17 mouse cellular contexts compared by ENCODE assay signal in the genomic region with DNA sequence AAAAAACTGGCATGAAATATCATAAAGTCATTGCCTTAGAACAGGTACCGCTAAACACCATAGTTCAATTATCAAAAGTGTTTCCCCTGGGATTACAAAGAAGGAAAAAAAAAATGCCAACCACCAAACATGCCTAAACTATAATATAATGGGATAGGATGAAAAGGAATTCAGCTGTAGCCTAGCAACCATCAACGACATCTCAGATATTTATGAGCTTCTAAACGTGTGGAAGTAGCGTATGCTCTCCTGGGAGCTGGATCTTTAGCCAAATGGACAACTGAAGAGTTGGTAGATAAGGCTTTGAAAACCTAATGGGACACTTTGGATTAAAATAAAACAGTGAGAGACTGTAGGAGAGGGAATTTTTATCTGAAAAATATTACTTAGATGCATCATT.
DNase-seq lines count a peak whose midpoint lies in the region; ATAC-seq and TF ChIP-seq lines count a peak whose summit lies in the region.
"Had no signal": no experiment of that assay in that cellular context is flagged by ENCODE, and none has a peak within 500 bp of the region (broad histone marks: within the 10 kb centered on the region; RNA-seq: fewer than 3 reads in every experiment).

No protein-coding gene starts in this region.

- DNase-seq in hindbrain, embryonic 11.5 days (ENCODE audit: low spot score): peak; percentile 8
- DNase-seq in brain, embryonic 18.5 days (ENCODE audit: low read depth, low spot score): peak; percentile 10
- peak; percentile 33 for DNase-seq in midbrain, postnatal 0 days (ENCODE audit: low spot score)
- DNase-seq in ovary, postnatal 14 days (ENCODE audit: low spot score): no peak
- DNase-seq in gastrocnemius, postnatal 36 days: no peak
- DNase-seq: adrenal gland, postnatal 10 days; cerebellum, adult 2 months; cerebellum, postnatal 10 days; gastrocnemius, postnatal 14 days had no signal

- intact Hi-C loops in gastrocnemius, postnatal 36 days (cut with DNase I): no loop called here

- no peak for ATAC-seq in hindbrain, embryonic 11.5 days (ENCODE audit: low FRiP score)
- no peak for ATAC-seq in hindbrain, embryonic 13.5 days (ENCODE audit: low FRiP score)
- ATAC-seq in midbrain, embryonic 15.5 days (replicated peaks): peak; percentile 66; the same call in 1 of the 2 replicates
- ATAC-seq in midbrain, embryonic 16.5 days: no peak
- ATAC-seq in midbrain, postnatal 0 days (ENCODE audit: low FRiP score): no peak
- ATAC-seq: forebrain, embryonic 15.5 days; intestine, embryonic 15.5 days had no signal

- H3K9me3 ChIP-seq in hindbrain, embryonic 11.5 days (ENCODE audit: control insufficient read depth, low read length): no peaks in the 10 kb centered on the region
- no peaks in the 10 kb centered on the region for H3K9me3 ChIP-seq in hindbrain, embryonic 13.5 days
- no peaks in the 10 kb centered on the region for H3K9me3 ChIP-seq in midbrain, embryonic 15.5 days
- H3K9me3 ChIP-seq in midbrain, embryonic 16.5 days (replicated peaks; ENCODE audit: control insufficient read depth, low read length, poor library complexity, severe bottlenecking): no peaks in the 10 kb centered on the region
- H3K9me3 ChIP-seq in midbrain, postnatal 0 days (ENCODE audit: low read length): no peaks in the 10 kb centered on the region
- H3K9me3 ChIP-seq: embryonic facial prominence, embryonic 10.5 days; forebrain, embryonic 15.5 days; heart, embryonic 12.5 days; hindbrain, embryonic 10.5 days; intestine, embryonic 15.5 days had no signal

- H3K9ac ChIP-seq in hindbrain, embryonic 11.5 days (ENCODE audit: low read depth, low read length): no peak overlapping the region
- no peak overlapping the region for H3K9ac ChIP-seq in hindbrain, embryonic 13.5 days
- no peak overlapping the region for H3K9ac ChIP-seq in midbrain, embryonic 15.5 days
- no peak overlapping the region for H3K9ac ChIP-seq in midbrain, embryonic 16.5 days (ENCODE audit: low read depth, low read length)
- no peak overlapping the region for H3K9ac ChIP-seq in midbrain, postnatal 0 days (replicated peaks; ENCODE audit: low read length, poor library complexity, severe bottlenecking)
- H3K9ac ChIP-seq: forebrain, embryonic 15.5 days; heart, embryonic 12.5 days; intestine, embryonic 15.5 days had no signal

- WGBS in hindbrain, embryonic 11.5 days: 40% methylated on average over 4 of the region's 4 CpGs
- WGBS in hindbrain, embryonic 13.5 days: 20% methylated on average over 4 of the region's 4 CpGs
- WGBS in midbrain, embryonic 15.5 days: 14% methylated on average over 4 of the region's 4 CpGs
- 10% methylated on average over 4 of the region's 4 CpGs for WGBS in midbrain, embryonic 16.5 days
- WGBS in midbrain, postnatal 0 days: 9% methylated on average over 4 of the region's 4 CpGs

- no peaks in the 10 kb centered on the region for H3K4me1 ChIP-seq in hindbrain, embryonic 11.5 days (replicated peaks; ENCODE audit: control insufficient read depth, insufficient read depth, low read length)
- H3K4me1 ChIP-seq in hindbrain, embryonic 13.5 days (replicated peaks): no peaks in the 10 kb centered on the region
- peaks cover 2% of the 10 kb centered on the region; the same call in 1 of the 2 replicates for H3K4me1 ChIP-seq in midbrain, embryonic 15.5 days
- H3K4me1 ChIP-seq in midbrain, embryonic 16.5 days (ENCODE audit: control insufficient read depth, insufficient read depth, low read length): no peaks in the 10 kb centered on the region; the same call in 1 of the 2 replicates
- no peaks in the 10 kb centered on the region for H3K4me1 ChIP-seq in midbrain, postnatal 0 days (ENCODE audit: insufficient read depth, low read length)
- H3K4me1 ChIP-seq: embryonic facial prominence, embryonic 10.5 days; forebrain, embryonic 15.5 days; heart, embryonic 12.5 days; intestine, embryonic 15.5 days had no signal

- H3K4me2 ChIP-seq in hindbrain, embryonic 11.5 days (replicated peaks; ENCODE audit: low read depth, low read length): no peak overlapping the region
- no peak overlapping the region for H3K4me2 ChIP-seq in hindbrain, embryonic 13.5 days
- no peak overlapping the region for H3K4me2 ChIP-seq in midbrain, embryonic 15.5 days
- H3K4me2 ChIP-seq in midbrain, embryonic 16.5 days (ENCODE audit: low read length): no peak overlapping the region
- H3K4me2 ChIP-seq in midbrain, postnatal 0 days (ENCODE audit: low read depth, low read length, poor library complexity, severe bottlenecking): no peak overlapping the region
- H3K4me2 ChIP-seq: forebrain, embryonic 15.5 days; heart, embryonic 12.5 days; intestine, embryonic 15.5 days had no signal

- no peaks in the 10 kb centered on the region for H3K36me3 ChIP-seq in hindbrain, embryonic 11.5 days (ENCODE audit: control insufficient read depth, insufficient read depth, low read length)
- H3K36me3 ChIP-seq in hindbrain, embryonic 13.5 days: no peaks in the 10 kb centered on the region
- H3K36me3 ChIP-seq in midbrain, embryonic 15.5 days (replicated peaks): no peaks in the 10 kb centered on the region
- no peaks in the 10 kb centered on the region for H3K36me3 ChIP-seq in midbrain, embryonic 16.5 days (ENCODE audit: control insufficient read depth, insufficient read depth, low read length)
- H3K36me3 ChIP-seq in midbrain, postnatal 0 days (ENCODE audit: insufficient read depth, low read length): no peaks in the 10 kb centered on the region
- H3K36me3 ChIP-seq: embryonic facial prominence, embryonic 10.5 days; forebrain, embryonic 15.5 days; heart, embryonic 12.5 days; hindbrain, embryonic 10.5 days; intestine, embryonic 15.5 days had no signal

- TF ChIP-seq CTCF in midbrain, postnatal 0 days (IDR thresholded peaks at IDR 0.05): no peak

- no peak overlapping the region for H3K4me3 ChIP-seq in hindbrain, embryonic 11.5 days (ENCODE audit: low read depth, low read length)
- H3K4me3 ChIP-seq in hindbrain, embryonic 13.5 days: no peak overlapping the region
- H3K4me3 ChIP-seq in midbrain, embryonic 15.5 days: no peak overlapping the region
- H3K4me3 ChIP-seq in midbrain, embryonic 16.5 days (ENCODE audit: low read depth, low read length): no peak overlapping the region
- no peak overlapping the region for H3K4me3 ChIP-seq in midbrain, postnatal 0 days (ENCODE audit: low read depth, low read length)
- H3K4me3 ChIP-seq: embryonic facial prominence, embryonic 10.5 days; forebrain, embryonic 15.5 days; heart, embryonic 12.5 days; hindbrain, embryonic 10.5 days; intestine, embryonic 15.5 days had no signal

- H3K27ac ChIP-seq in hindbrain, embryonic 11.5 days (ENCODE audit: low read depth, low read length): no peak overlapping the region
- no peak overlapping the region for H3K27ac ChIP-seq in hindbrain, embryonic 13.5 days
- H3K27ac ChIP-seq in midbrain, embryonic 15.5 days: no peak overlapping the region
- H3K27ac ChIP-seq in midbrain, embryonic 16.5 days (ENCODE audit: low read length): no peak overlapping the region
- no peak overlapping the region for H3K27ac ChIP-seq in midbrain, postnatal 0 days (ENCODE audit: low read depth, low read length)
- H3K27ac ChIP-seq: embryonic facial prominence, embryonic 10.5 days; forebrain, embryonic 15.5 days; hindbrain, embryonic 10.5 days; intestine, embryonic 15.5 days had no signal

- H3K27me3 ChIP-seq in hindbrain, embryonic 11.5 days (ENCODE audit: control insufficient read depth, insufficient read depth, low read length): no peaks in the 10 kb centered on the region
- no peaks in the 10 kb centered on the region for H3K27me3 ChIP-seq in hindbrain, embryonic 13.5 days
- H3K27me3 ChIP-seq in midbrain, embryonic 15.5 days (replicated peaks): no peaks in the 10 kb centered on the region
- H3K27me3 ChIP-seq in midbrain, embryonic 16.5 days (ENCODE audit: control insufficient read depth, insufficient read depth, low read depth, low read length): no peaks in the 10 kb centered on the region
- H3K27me3 ChIP-seq in midbrain, postnatal 0 days (ENCODE audit: insufficient read depth, low read length): no peaks in the 10 kb centered on the region
- H3K27me3 ChIP-seq: forebrain, embryonic 15.5 days; heart, embryonic 12.5 days; intestine, embryonic 15.5 days had no signal

Comparison
In these comparisons a context has a peak if more than half of its experiments do, and no peak if none do; other contexts are left out.
1. DNase-seq: peak in hindbrain, embryonic 11.5 days (single experiment), brain, embryonic 18.5 days (single experiment) and midbrain, postnatal 0 days (single experiment); none in ovary, postnatal 14 days (single experiment) and gastrocnemius, postnatal 36 days (0 of 2).